Mouse (Mus musculus): ENCODE measurements around the gene Ppfibp2. TPM values are rescaled to one million over a fixed set of nuclear protein-coding genes. Genes with fewer than 3 reads are reported as not detected.

The Ppfibp2 gene
- polyA plus RNA-seq, 1 experiment from 2014 or later, result 4.6 TPM

DNA sequence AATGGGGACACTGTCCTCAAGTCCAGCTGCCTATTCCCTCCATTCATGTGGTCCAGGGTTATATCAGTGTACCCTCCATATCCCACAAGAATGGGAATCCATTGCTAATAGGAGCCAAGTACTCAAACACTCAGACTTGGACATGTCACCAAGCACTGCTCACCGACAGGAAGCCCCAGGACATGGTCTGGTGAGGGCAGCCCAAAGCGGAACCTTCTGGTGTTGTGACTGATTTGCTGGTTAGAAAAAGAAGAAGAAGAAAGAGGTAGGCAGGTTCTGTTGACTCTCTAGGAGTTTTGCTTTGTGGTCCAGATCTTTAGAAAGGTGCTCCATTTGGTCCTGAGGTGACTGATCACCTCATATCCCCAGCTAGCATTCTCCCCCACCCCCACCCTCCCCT, 161.7 kb downstream of the Ppfibp2 start:
- 43% methylated on average over 2 of the region's 2 CpGs for WGBS (ENCODE audit: insufficient replicate concordance)
- Histone ChIP-seq H3K4me2 (ENCODE audit: low read depth, low read length) (no peak overlapping the region), H3K9ac (ENCODE audit: low read depth, low read length) (no peak overlapping the region), H3K9me3 (replicated peaks; ENCODE audit: control insufficient read depth, low read length) (no peaks in the 10 kb centered on the region), H3K36me3 (ENCODE audit: control insufficient read depth, insufficient read depth) (no peaks in the 10 kb centered on the region), H3K27me3 (ENCODE audit: control insufficient read depth, insufficient read depth, low read depth, low read length) (no peaks in the 10 kb centered on the region; the same call in 1 of the 2 replicates), H3K27ac (ENCODE audit: low read length) (no peak overlapping the region), H3K4me1 (ENCODE audit: control insufficient read depth, low read depth, low read length) (no peaks in the 10 kb centered on the region), H3K4me3 (ENCODE audit: low read depth, low read length) (no peak overlapping the region)
- no peak for ATAC-seq (ENCODE audit: low read depth)

DNA sequence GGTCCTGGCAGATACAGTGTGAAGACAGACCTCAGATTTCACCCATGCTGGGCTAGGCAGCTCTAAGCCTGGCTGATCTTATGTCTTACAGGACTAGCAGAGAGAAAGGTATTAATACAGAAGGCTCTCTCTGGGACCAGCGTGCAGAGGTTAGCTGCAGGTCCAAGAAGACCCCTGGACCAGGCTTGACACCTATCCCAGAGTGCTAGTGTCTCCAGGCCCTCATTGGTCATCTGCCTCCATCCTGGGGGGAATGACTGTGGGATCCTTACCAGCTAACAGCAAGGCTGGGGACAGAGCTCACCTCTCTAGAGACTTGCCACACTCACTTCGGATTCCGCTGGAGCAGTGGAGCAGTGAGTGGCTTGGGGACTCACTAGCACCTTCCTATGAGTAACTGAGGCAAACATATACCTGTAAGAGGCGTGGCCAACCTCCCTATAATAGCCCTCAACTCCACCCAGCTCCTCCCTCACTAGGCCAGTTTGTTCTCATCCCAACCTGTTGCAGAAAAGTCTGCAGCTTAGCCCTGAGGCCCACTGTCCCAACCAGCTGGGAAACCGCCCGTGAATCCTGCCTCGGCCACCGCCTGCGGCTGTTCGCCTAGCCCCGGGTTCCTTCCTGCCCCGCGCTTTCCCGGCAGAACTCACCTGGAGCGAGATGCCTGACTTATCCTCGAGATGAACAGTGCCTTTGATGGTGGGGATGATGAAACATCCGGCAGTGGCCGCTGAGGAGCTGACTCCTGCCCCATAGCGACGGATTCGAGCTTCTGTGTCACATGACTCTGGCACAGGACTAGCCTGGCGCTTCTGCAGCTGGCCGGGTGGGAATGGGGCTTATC, 162.5 kb downstream of the Ppfibp2 start, which contains the start of gene Cyb5r2:
Gene Cyb5r2 (minus strand): TSS at position 725 of the 844 bp plus-strand sequence.
- Histone ChIP-seq H3K4me1 (ENCODE audit: control insufficient read depth, low read depth, low read length) (no peaks in the 10 kb centered on the region), H3K9me3 (replicated peaks; ENCODE audit: control insufficient read depth, low read length) (no peaks in the 10 kb centered on the region), H3K36me3 (ENCODE audit: control insufficient read depth, insufficient read depth) (no peaks in the 10 kb centered on the region), H3K27me3 (ENCODE audit: control insufficient read depth, insufficient read depth, low read depth, low read length) (no peaks in the 10 kb centered on the region; the same call in 1 of the 2 replicates), H3K27ac (ENCODE audit: low read length) (no peak within 1 kb of the TSS), H3K4me2 (ENCODE audit: low read depth, low read length) (no peak within 1 kb of the TSS), H3K4me3 (ENCODE audit: low read depth, low read length) (no peak within 1 kb of the TSS), H3K9ac (ENCODE audit: low read depth, low read length) (no peak within 1 kb of the TSS)
- ATAC-seq (ENCODE audit: low read depth), result no peak; the same call in 1 of the 2 replicates
- 11% methylated on average over 23 of the region's 23 CpGs for WGBS (ENCODE audit: insufficient replicate concordance)

DNA sequence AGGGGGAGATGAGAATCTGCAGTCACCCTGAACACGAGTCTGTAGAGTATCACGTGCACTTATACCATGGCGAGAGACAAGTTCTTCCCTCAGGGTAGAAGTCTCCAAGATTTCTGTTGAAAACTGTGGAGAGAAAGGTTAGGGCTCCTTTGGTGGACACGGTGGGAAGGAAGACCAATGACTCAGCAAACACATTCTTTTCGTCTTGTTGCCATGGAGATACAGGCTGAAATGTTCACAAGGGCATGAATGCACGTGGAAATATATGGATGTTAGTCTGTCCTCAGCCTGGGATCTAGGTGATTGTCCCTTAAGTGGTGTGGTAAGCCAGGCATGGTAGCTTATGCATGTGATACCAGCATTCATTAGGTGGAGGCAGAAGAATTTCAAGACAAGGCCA, 175.8 kb downstream of the Ppfibp2 start:
- Histone ChIP-seq H3K9ac (ENCODE audit: low read depth, low read length) (no peak overlapping the region), H3K4me3 (ENCODE audit: low read depth, low read length) (no peak overlapping the region), H3K27ac (ENCODE audit: low read length) (no peak overlapping the region), H3K9me3 (replicated peaks; ENCODE audit: control insufficient read depth, low read length) (no peaks in the 10 kb centered on the region), H3K4me2 (ENCODE audit: low read depth, low read length) (no peak overlapping the region), H3K4me1 (ENCODE audit: control insufficient read depth, low read depth, low read length) (no peaks in the 10 kb centered on the region), H3K27me3 (ENCODE audit: control insufficient read depth, insufficient read depth, low read depth, low read length) (no peaks in the 10 kb centered on the region), H3K36me3 (ENCODE audit: control insufficient read depth, insufficient read depth) (no peaks in the 10 kb centered on the region)
- no peak for ATAC-seq (ENCODE audit: low read depth)
- WGBS (ENCODE audit: insufficient replicate concordance), result 51% methylated on average over 6 of the region's 6 CpGs

DNA sequence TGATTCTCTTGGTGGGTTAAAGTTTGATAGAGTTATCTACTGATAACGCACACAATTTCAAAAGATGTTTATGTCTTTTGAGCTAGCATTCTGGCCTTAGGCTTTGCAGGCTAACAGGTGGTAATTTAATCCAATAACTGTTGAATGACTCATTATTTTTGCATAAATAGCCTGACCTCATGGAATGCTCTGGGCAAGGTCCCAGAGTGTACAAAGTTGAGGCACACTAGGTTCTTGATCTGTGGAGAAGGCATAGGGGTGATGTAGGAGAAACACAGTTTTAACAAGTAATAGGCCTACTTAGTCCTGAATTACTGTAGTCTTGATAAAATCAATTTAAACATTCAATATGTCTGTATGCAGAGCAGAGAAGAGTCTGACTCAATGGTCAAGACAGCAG, 183.2 kb downstream of the Ppfibp2 start:
- Histone ChIP-seq H3K4me2 (ENCODE audit: low read depth, low read length) (no peak overlapping the region), H3K9ac (ENCODE audit: low read depth, low read length) (no peak overlapping the region), H3K36me3 (ENCODE audit: control insufficient read depth, insufficient read depth) (no peaks in the 10 kb centered on the region), H3K27me3 (ENCODE audit: control insufficient read depth, insufficient read depth, low read depth, low read length) (no peaks in the 10 kb centered on the region), H3K9me3 (replicated peaks; ENCODE audit: control insufficient read depth, low read length) (no peaks in the 10 kb centered on the region), H3K4me3 (ENCODE audit: low read depth, low read length) (no peak overlapping the region), H3K27ac (ENCODE audit: low read length) (no peak overlapping the region), H3K4me1 (ENCODE audit: control insufficient read depth, low read depth, low read length) (no peaks in the 10 kb centered on the region)
- WGBS (ENCODE audit: insufficient replicate concordance), result 50% methylated on average over 1 of the region's 1 CpGs
- no peak for ATAC-seq (ENCODE audit: low read depth)

DNA sequence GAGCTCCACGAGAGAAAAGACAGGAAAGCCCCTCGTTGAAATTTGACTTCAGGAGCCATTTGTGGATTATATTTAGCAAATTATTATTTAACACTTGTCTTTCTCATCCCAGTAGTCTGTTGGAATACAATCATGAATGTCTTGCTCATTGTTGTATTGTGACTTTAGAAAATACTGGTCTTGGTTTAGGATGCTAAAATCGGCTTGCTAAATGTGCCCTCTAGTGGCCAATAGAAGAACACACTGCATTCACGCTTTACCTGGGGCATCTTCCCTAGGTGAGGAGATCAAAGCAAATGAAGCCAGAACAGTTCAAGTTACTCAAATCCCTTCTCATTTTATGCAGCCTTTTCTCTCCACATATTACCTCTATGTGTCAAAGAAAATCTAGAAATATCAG, 184.6 kb downstream of the Ppfibp2 start:
- no peaks in the 10 kb centered on the region for H3K4me1 ChIP-seq (ENCODE audit: control insufficient read depth, low read depth, low read length)
- ATAC-seq (ENCODE audit: low read depth), result no peak
- WGBS (ENCODE audit: insufficient replicate concordance), result 36% methylated on average over 4 of the region's 4 CpGs
- no peaks in the 10 kb centered on the region for H3K36me3 ChIP-seq (ENCODE audit: control insufficient read depth, insufficient read depth)
- no peaks in the 10 kb centered on the region for H3K27me3 ChIP-seq (ENCODE audit: control insufficient read depth, insufficient read depth, low read depth, low read length)
- no peak overlapping the region for H3K4me2 ChIP-seq (ENCODE audit: low read depth, low read length)
- H3K27ac ChIP-seq (ENCODE audit: low read length), result no peak overlapping the region
- H3K9me3 ChIP-seq (replicated peaks; ENCODE audit: control insufficient read depth, low read length), result no peaks in the 10 kb centered on the region
- H3K4me3 ChIP-seq (ENCODE audit: low read depth, low read length), result no peak overlapping the region
- H3K9ac ChIP-seq (ENCODE audit: low read depth, low read length), result no peak overlapping the region

DNA sequence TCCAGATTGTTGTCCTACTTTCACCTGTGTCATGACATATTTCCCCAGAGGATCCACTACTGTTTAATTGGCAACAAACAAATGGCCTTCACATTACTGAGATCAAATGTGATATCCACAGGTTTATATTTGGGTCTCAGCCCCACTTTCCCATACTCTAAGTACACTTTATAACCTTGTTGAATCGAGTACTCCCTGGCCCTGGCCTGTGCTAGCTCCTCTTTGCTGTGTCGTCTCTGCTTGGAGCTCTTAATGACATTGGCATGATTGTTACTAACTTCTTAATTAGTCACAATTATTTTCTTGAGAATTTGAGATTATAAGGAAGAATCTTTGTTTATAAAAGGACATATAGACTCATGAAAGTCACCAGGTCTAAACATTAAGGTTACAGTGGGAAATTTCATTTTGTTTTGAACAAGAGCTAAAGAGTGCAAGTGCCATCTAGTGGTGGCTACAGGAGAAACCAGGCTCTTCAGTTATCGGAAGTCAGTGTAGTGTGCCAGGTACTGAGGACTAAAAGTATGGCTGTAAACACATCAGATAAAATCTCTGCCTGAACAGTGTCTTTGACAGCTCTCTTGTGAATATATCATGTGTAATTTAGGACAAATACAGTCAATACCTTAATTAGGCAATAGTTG, 193.1 kb downstream of the Ppfibp2 start:
- Histone ChIP-seq H3K36me3 (ENCODE audit: control insufficient read depth, insufficient read depth) (no peaks in the 10 kb centered on the region), H3K9ac (ENCODE audit: low read depth, low read length) (no peak overlapping the region), H3K4me2 (ENCODE audit: low read depth, low read length) (no peak overlapping the region), H3K4me1 (ENCODE audit: control insufficient read depth, low read depth, low read length) (no peaks in the 10 kb centered on the region), H3K27ac (ENCODE audit: low read length) (no peak overlapping the region), H3K9me3 (replicated peaks; ENCODE audit: control insufficient read depth, low read length) (no peaks in the 10 kb centered on the region), H3K4me3 (ENCODE audit: low read depth, low read length) (no peak overlapping the region), H3K27me3 (ENCODE audit: control insufficient read depth, insufficient read depth, low read depth, low read length) (no peaks in the 10 kb centered on the region)
- 31% methylated on average over 3 of the region's 3 CpGs for WGBS (ENCODE audit: insufficient replicate concordance)
- ATAC-seq (ENCODE audit: low read depth), result no peak

DNA sequence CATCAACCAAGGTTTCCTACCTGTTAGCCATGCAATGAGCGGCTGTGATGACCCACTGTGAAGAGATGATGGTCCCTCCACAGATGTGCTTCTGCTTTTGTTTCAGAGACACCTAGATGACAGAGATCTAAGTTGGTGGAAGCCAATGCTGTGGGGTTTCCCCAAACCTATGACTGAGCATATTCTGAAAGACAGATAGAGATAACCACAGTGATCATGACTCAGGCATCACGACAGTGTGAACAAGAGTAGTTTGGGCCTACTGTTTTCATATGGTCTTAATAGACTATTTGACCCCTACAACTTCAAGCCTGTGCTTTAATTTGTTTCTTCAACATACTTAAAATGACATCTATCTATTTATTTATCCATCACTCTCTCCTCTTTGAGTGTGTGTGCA, 201.5 kb downstream of the Ppfibp2 start:
- no peak overlapping the region for H3K4me2 ChIP-seq (ENCODE audit: low read depth, low read length)
- no peaks in the 10 kb centered on the region for H3K9me3 ChIP-seq (replicated peaks; ENCODE audit: control insufficient read depth, low read length)
- no peak overlapping the region for H3K27ac ChIP-seq (ENCODE audit: low read length)
- no peak overlapping the region for H3K4me3 ChIP-seq (ENCODE audit: low read depth, low read length)
- H3K36me3 ChIP-seq (ENCODE audit: control insufficient read depth, insufficient read depth), result no peaks in the 10 kb centered on the region
- no peaks in the 10 kb centered on the region for H3K27me3 ChIP-seq (ENCODE audit: control insufficient read depth, insufficient read depth, low read depth, low read length)
- no peaks in the 10 kb centered on the region for H3K4me1 ChIP-seq (ENCODE audit: control insufficient read depth, low read depth, low read length)
- no peak for ATAC-seq (ENCODE audit: low read depth)
- H3K9ac ChIP-seq (ENCODE audit: low read depth, low read length), result no peak overlapping the region
- 45% methylated on average over 2 of the region's 2 CpGs for WGBS (ENCODE audit: insufficient replicate concordance)
